Mouse (Mus musculus) olfactory bulb, adult 2 months (tissue): Measurements from ENCODE around the gene Exosc1.

ENCODE experiments used
- CTCF ChIP-seq: fragments of 200-500 bp; IDR thresholded peaks from 2 replicates; pipeline ENCODE4 v1.5.1; 2012; ENCODE audit warnings: low read depth, mild to moderate bottlenecking, low read length, moderate library complexity; ENCODE audit not compliant: insufficient read depth
- POLR2A ChIP-seq: fragments of 200-500 bp; IDR thresholded peaks from 2 replicates; pipeline ENCODE4 v1.6.1; 2012; ENCODE audit warnings: mild to moderate bottlenecking, low read depth, low read length, moderate library complexity; ENCODE audit not compliant: insufficient read depth

DNA sequence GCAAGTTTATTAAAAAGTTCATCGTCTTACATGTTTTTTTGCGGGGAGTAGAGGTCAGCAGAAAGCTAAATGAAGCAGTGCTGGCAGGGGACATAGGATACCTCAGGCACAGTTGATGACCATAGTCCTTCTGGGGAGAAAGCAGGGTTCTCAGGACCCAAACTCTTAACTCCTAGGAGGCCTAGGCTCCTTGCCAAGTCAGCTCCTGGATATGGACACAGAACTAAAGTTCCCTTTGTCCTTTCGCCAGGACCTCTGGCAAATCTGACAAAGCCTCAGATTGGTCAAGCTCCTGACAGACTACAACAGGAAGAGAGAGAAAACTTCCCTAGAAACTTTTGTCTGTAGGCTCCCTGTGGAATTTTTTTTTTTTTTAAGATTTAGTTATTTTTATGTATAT lies 24.5 kb downstream of the Exosc1 start:
- no peak for TF ChIP-seq CTCF
- TF ChIP-seq POLR2A = no peak
